Mouse (Mus musculus) liver, embryonic 15.5 days (tissue): ENCODE data around the gene Tead3. TPM values are rescaled to one million over a fixed set of nuclear protein-coding genes. Genes with fewer than 3 reads are reported as not detected.
A peak's percentile ranks its signal among the peaks of the same experiment; 100 is the strongest.

ENCODE experiments used
- ATAC-seq: fragments of 200-750 bp; cut with Nextera tagmentation; 2 replicates; pipeline ENCODE4 v1.8.0; 2017; ENCODE audit warnings: moderate number of reproducible peaks, mild to moderate bottlenecking, moderate library complexity; ENCODE audit not compliant: insufficient read depth
- H3K27ac ChIP-seq: fragments of 300-500 bp; sonication (generic); replicated peaks from 2 replicates; pipeline ENCODE4 v1.5.1; 2015; ENCODE audit warnings: mild to moderate bottlenecking, inconsistent platforms
- H3K27me3 ChIP-seq: fragments of 300-500 bp; sonication (generic); 2 replicates; pipeline ENCODE4 v1.6.1; 2015; ENCODE audit warnings: mild to moderate bottlenecking, inconsistent platforms
- H3K36me3 ChIP-seq: fragments of 300-500 bp; sonication (generic); replicated peaks from 2 replicates; pipeline ENCODE4 v1.6.1; 2015; ENCODE audit warnings: moderate library complexity, mild to moderate bottlenecking, inconsistent platforms
- H3K4me1 ChIP-seq: fragments of 300-500 bp; sonication (generic); replicated peaks from 2 replicates; pipeline ENCODE4 v1.6.1; 2015; ENCODE audit warnings: inconsistent platforms
- H3K4me2 ChIP-seq: fragments of 300-500 bp; sonication (generic); 2 replicates; pipeline ENCODE4 v1.6.1; 2015; ENCODE audit warnings: moderate library complexity, mild to moderate bottlenecking, inconsistent platforms
- H3K4me3 ChIP-seq: fragments of 300-500 bp; sonication (generic); replicated peaks from 2 replicates; pipeline ENCODE4 v1.5.1; 2015; ENCODE audit warnings: mild to moderate bottlenecking, inconsistent platforms
- H3K9ac ChIP-seq: fragments of 300-500 bp; sonication (generic); 2 replicates; pipeline ENCODE4 v1.6.1; 2015; ENCODE audit warnings: moderate library complexity, mild to moderate bottlenecking, inconsistent platforms
- H3K9me3 ChIP-seq: fragments of 300-500 bp; sonication (generic); replicated peaks from 2 replicates; pipeline ENCODE4 v1.6.1; 2016; ENCODE audit warnings: inconsistent platforms
- WGBS: fragments of 180-500 bp; shearing (Covaris S2); methylation state at CpG from one replicate; pipeline ENCODE4 v1.1.7; 2015; ENCODE audit warnings: mixed read lengths; ENCODE audit not compliant: insufficient replicate concordance; 5-methylcytosine and 5-hydroxymethylcytosine counted together
- polyA plus RNA-seq: library from polyadenylated mRNA; unstranded; fragments of >200 nt; fragmentation: Nextera tagmentation; extraction: Ambion mirVana; gene quantifications from 2 replicates; pipeline ENCODE4 v1.2.1, GENCODE M21; 2015

Tead3 gene
- polyA plus RNA-seq = 0.60 and 0.69 TPM in 2 replicates

- peak within 1 kb of the TSS; percentile 55 for H3K9ac ChIP-seq
- under 1% methylated on average over 63 of the region's 73 CpGs for WGBS
Observed at GRCm38 (mm10) chr17:28350466-28351352, at the start of gene Tead3. Tead3 (minus strand) TSS chr17:28350817.

GRCm38 (mm10) chr17:28394994-28395393 is 44.4 kb upstream of the Tead3 start:
- whole genome bisulfite sequencing = 53% methylated on average over 7 of the region's 7 CpGs
- no peak overlapping the region for H3K27ac ChIP-seq

More at GRCm38 (mm10) chr17:28350466-28351352, at the start of gene Tead3:
- Histone ChIP-seq H3K4me3 (peak within 1 kb of the TSS; percentile 65), H3K4me2 (peak within 1 kb of the TSS; percentile 93), H3K27me3 (peaks cover 76% of the 10 kb centered on the region), H3K27ac (peak within 1 kb of the TSS; percentile 77), H3K9me3 (no peaks in the 10 kb centered on the region), H3K36me3 (no peaks in the 10 kb centered on the region), H3K4me1 (peaks cover 57% of the 10 kb centered on the region)
- peak; percentile 68 for ATAC-seq

GRCm38 (mm10) chr17:28394051-28394765 is 43.6 kb upstream of the Tead3 start:
- WGBS = 79% methylated on average over 15 of the region's 15 CpGs
- Histone ChIP-seq H3K27ac (no peak overlapping the region), H3K4me3 (no peak overlapping the region), H3K27me3 (peaks cover 8% of the 10 kb centered on the region; the same call in 1 of the 2 replicates), H3K36me3 (peaks cover 15% of the 10 kb centered on the region), H3K9me3 (no peaks in the 10 kb centered on the region), H3K9ac (no peak overlapping the region), H3K4me2 (no peak overlapping the region), H3K4me1 (0 out of 2 replicates have a peak, but pooled peaks cover 3% of the 10 kb centered on the region)
- no peak for ATAC-seq

More at GRCm38 (mm10) chr17:28394994-28395393, 44.4 kb upstream of the Tead3 start:
- Histone ChIP-seq H3K4me2 (no peak overlapping the region), H3K9ac (no peak overlapping the region), H3K4me3 (no peak overlapping the region), H3K27me3 (0 out of 2 replicates have a peak, but pooled peaks cover 3% of the 10 kb centered on the region), H3K4me1 (0 out of 2 replicates have a peak, but pooled peaks cover 3% of the 10 kb centered on the region), H3K36me3 (peaks cover 22% of the 10 kb centered on the region), H3K9me3 (no peaks in the 10 kb centered on the region)
- ATAC-seq = no peak

- Histone ChIP-seq H3K9ac (no peak overlapping the region), H3K4me3 (no peak overlapping the region), H3K36me3 (no peaks in the 10 kb centered on the region), H3K27me3 (peaks cover 31% of the 10 kb centered on the region), H3K4me1 (0 out of 2 replicates have a peak, but pooled peaks cover 3% of the 10 kb centered on the region), H3K4me2 (peak overlapping the region; percentile 29), H3K9me3 (no peaks in the 10 kb centered on the region), H3K27ac (no peak overlapping the region)
- no peak for ATAC-seq
- 2% methylated on average over 25 of the region's 25 CpGs for WGBS
Observed at GRCm38 (mm10) chr17:28391568-28392432, 41.2 kb upstream of the Tead3 start.

GRCm38 (mm10) chr17:28388534-28388933 is 37.9 kb upstream of the Tead3 start:
- no peak overlapping the region for H3K9ac ChIP-seq
- H3K4me2 ChIP-seq = no peak overlapping the region
- no peaks in the 10 kb centered on the region for H3K9me3 ChIP-seq
- no peak overlapping the region for H3K4me3 ChIP-seq
- 52% methylated on average over 3 of the region's 3 CpGs for WGBS
- H3K4me1 ChIP-seq = peaks cover 3% of the 10 kb centered on the region; the same call in 1 of the 2 replicates
- H3K36me3 ChIP-seq = no peaks in the 10 kb centered on the region
- ATAC-seq = no peak
- H3K27ac ChIP-seq = no peak overlapping the region
- peaks cover 43% of the 10 kb centered on the region for H3K27me3 ChIP-seq

GRCm38 (mm10) chr17:28386150-28386905 is 35.7 kb upstream of the Tead3 start:
- ATAC-seq = no peak
- H3K27me3 ChIP-seq = peaks cover 42% of the 10 kb centered on the region
- no peak overlapping the region for H3K9ac ChIP-seq
- no peak overlapping the region for H3K4me3 ChIP-seq
- no peaks in the 10 kb centered on the region; the same call in 1 of the 2 replicates for H3K4me1 ChIP-seq
- H3K9me3 ChIP-seq = no peaks in the 10 kb centered on the region
- no peaks in the 10 kb centered on the region for H3K36me3 ChIP-seq
- no peak overlapping the region for H3K27ac ChIP-seq
- no peak overlapping the region; the same call in 1 of the 2 replicates for H3K4me2 ChIP-seq
- 7% methylated on average over 23 of the region's 23 CpGs for WGBS

GRCm38 (mm10) chr17:28384298-28384697 is 33.7 kb upstream of the Tead3 start:
- peaks cover 36% of the 10 kb centered on the region for H3K27me3 ChIP-seq
- no peaks in the 10 kb centered on the region; the same call in 1 of the 2 replicates for H3K4me1 ChIP-seq
- WGBS = 59% methylated on average over 4 of the region's 4 CpGs
- no peak overlapping the region for H3K4me2 ChIP-seq
- ATAC-seq = no peak
- H3K27ac ChIP-seq = no peak overlapping the region
- H3K36me3 ChIP-seq = no peaks in the 10 kb centered on the region
- no peak overlapping the region for H3K4me3 ChIP-seq
- H3K9me3 ChIP-seq = no peaks in the 10 kb centered on the region
- no peak overlapping the region for H3K9ac ChIP-seq

- Histone ChIP-seq H3K4me2 (no peak overlapping the region), H3K9ac (no peak overlapping the region), H3K4me1 (peaks cover 7% of the 10 kb centered on the region), H3K36me3 (no peaks in the 10 kb centered on the region), H3K9me3 (no peaks in the 10 kb centered on the region), H3K27me3 (peaks cover 26% of the 10 kb centered on the region), H3K4me3 (no peak overlapping the region), H3K27ac (no peak overlapping the region)
- no peak for ATAC-seq
- 10% methylated on average over 6 of the region's 6 CpGs for WGBS
Observed at GRCm38 (mm10) chr17:28380255-28380654, 29.6 kb upstream of the Tead3 start.

- peaks cover 44% of the 10 kb centered on the region for H3K27me3 ChIP-seq
- H3K4me2 ChIP-seq = no peak overlapping the region
- no peak for ATAC-seq
- peaks cover 12% of the 10 kb centered on the region for H3K4me1 ChIP-seq
- no peak overlapping the region for H3K9ac ChIP-seq
- H3K9me3 ChIP-seq = no peaks in the 10 kb centered on the region
- no peak overlapping the region for H3K27ac ChIP-seq
- H3K4me3 ChIP-seq = no peak overlapping the region
- 5% methylated on average over 17 of the region's 17 CpGs for WGBS
- H3K36me3 ChIP-seq = no peaks in the 10 kb centered on the region
Observed at GRCm38 (mm10) chr17:28375592-28376061, 25.0 kb upstream of the Tead3 start.

- WGBS = 12% methylated on average over 16 of the region's 16 CpGs
- no peak for ATAC-seq
- peaks cover 12% of the 10 kb centered on the region for H3K4me1 ChIP-seq
- no peak overlapping the region for H3K27ac ChIP-seq
- peaks cover 44% of the 10 kb centered on the region for H3K27me3 ChIP-seq
- no peaks in the 10 kb centered on the region for H3K9me3 ChIP-seq
- H3K4me2 ChIP-seq = peak overlapping the region; percentile 7; the same call in 1 of the 2 replicates
- no peak overlapping the region for H3K4me3 ChIP-seq
- no peaks in the 10 kb centered on the region for H3K36me3 ChIP-seq
- H3K9ac ChIP-seq = no peak overlapping the region
Observed at GRCm38 (mm10) chr17:28374494-28374893, 23.9 kb upstream of the Tead3 start.
